Mouse (Mus musculus) Muller cell, postnatal 12 days (primary cell): ENCODE data around the gene Fcor.

Source experiments
- DNase-seq: peaks from one replicate; pipeline ENCODE4 v3.0.0-alpha.2; 2015; ENCODE audit errors: inconsistent ontology term

Fcor gene

DNA sequence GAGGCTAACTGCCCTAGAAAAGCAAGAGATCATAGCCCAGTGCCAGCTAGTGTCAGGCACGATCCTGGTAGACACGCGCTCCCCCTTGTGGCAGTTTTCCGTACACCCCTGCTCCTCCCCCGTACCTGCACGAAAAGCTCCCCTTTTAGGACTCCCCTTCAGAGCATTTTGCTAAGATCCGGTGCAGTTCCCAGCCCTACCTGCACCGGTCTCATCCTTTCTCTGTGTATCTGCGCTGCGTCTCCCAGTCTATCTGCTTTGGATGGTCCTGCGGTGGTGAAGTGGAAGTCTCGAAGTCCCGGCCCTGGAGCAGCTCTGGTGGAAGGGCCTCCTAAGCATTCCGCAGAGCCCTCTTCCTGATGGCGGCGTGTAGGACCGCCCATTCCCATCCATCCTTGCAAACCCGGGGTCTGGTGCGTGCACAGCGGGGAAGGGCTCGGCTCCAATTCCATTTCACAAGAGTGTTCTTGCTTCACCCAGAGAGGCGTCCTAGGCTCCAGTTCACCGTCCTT lies at the start of gene Fcor:
Gene Fcor, minus strand, starts transcription at position 383 of the 512 bp plus-strand sequence.
- DNase-seq: peak; percentile 83

- DNase-seq: no peak
Measured at GRCm38 (mm10) chr8:3721041-3721440, 48.9 kb upstream of the Fcor start.

GRCm38 (mm10) chr8:3720551-3720950 lies 48.4 kb upstream of the Fcor start, which contains the start of gene Clec4g:
TSS of gene Clec4g (minus strand) at chr8:3720651.
- no peak for DNase-seq

- peak; percentile 49 for DNase-seq
Measured at GRCm38 (mm10) chr8:3718559-3718958, 46.4 kb upstream of the Fcor start.

- DNase-seq: no peak
Measured at GRCm38 (mm10) chr8:3717321-3717954, 45.3 kb upstream of the Fcor start.

DNA sequence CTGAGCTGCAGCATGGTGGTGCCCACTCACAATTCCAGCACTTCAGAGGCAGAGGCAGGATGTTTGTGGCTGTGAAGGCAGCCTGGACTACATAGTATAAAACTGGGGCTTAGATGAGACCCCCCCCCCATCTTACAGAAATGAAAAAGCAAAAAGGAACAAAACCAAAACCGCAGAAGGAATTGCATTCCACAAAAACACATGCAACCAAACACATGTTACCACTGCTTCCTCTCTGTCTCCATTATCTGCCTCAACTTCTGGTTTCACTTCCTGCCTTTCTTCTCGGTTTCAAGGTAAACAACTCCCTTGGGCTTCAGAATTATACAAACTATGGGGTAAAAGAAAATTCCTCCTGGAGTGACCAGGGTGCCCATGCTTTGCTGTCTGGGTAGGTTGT lies 39.5 kb upstream of the Fcor start:
- DNase-seq: no peak

- DNase-seq: no peak
Measured at GRCm38 (mm10) chr8:3710312-3710711, 38.1 kb upstream of the Fcor start.

DNA sequence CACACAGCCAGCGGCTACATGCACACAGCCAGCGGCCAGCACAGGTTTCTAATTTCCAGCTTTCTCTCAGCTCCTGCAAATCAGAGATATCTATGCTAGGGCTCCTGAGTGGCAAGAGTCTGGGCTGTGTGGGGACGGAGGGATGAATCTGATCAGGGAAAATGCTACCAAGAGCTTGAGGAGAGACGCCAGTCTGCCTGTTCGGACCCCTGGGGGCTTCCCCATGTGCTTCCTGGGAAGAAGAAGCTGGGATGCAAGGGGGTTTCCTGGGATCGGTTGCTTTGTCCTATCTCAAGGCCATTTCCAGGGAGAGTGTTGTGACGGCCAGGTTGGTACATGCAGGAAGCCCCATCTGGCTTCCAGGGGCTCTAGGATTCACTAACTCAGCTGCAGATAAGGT lies 35.4 kb upstream of the Fcor start:
- no peak for DNase-seq

DNA sequence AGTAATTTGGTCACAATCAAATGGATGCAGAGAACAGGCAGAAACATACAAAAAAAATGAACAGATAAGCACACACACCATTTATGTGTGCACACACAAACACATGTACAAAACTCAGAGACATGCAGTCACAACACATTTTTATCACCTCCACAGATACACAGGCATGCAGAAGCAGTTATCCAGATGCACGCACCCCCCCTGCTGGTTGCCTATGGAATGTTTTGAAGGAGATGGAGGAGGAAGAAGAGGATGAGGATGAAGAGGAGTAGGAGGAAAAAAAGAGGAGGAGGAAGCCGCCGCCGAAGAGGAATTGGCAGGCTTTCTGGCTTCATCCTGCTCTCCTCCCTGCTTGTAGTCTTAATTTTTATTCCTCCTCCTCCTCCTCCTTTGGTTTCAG lies 33.5 kb upstream of the Fcor start:
- peak; percentile 1 for DNase-seq

- no peak for DNase-seq
Measured at GRCm38 (mm10) chr8:3701491-3701890, 29.3 kb upstream of the Fcor start.

DNA sequence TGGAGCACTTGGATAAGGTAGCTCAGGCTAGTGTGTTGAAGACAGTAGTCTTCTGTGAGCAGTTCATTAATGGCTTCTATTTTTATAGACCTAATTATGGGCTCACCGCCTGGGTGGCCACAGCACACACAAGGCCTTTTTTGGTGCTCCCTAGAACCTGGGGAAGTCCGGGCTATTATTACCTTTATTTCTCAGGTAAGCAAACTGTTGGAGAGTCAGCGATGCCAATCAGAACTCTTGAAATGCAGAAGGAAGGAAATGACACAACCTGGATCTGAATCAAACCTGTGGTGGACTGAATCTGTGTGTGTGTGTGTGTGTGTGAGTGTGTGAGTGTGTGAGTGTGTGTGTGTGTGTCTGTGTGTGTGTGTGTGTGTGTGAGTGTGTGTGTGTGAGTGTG lies 22.0 kb upstream of the Fcor start, which contains the start of gene Fcer2a:
Gene Fcer2a, minus strand, starts transcription at position 55 of the 400 bp plus-strand sequence.
- no peak for DNase-seq

DNA sequence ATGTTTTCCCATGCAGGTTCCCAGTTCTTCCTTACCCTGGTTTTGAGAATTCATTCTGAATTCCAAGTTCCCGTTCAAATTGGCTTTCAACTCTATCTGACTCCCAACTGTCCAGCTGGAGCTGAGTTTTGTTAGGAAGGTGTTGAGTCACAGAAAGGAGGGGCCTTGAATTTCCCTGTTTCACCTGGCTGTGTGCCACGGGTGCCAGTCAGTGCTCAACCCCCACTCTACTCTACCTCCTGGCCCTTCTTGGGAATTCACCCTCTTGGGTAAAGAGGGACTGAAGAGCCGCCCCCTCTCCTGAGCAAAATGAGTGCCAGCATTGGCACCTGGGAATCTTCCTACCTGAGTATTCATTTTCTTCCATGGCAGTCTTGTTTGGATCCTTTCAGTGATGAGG lies 18.6 kb upstream of the Fcor start:
- no peak for DNase-seq

GRCm38 (mm10) chr8:3687537-3687936 lies 15.4 kb upstream of the Fcor start:
- no peak for DNase-seq

- DNase-seq: no peak
Measured at GRCm38 (mm10) chr8:3685422-3685821, 13.3 kb upstream of the Fcor start.

DNA sequence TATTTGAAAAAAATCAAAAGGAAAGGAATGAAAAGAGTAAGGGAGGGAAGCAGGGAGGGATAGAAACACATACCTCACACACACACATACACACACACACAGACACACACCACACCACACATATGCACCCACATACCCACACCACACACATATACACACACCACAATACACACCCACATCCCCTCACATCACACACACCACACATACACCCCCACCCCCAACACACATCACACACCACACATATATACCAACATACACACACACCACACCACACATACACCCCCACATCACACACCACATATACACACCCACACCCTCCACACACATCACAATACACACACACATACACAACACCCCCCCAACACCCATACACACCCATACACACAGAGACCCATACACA lies 12.4 kb upstream of the Fcor start:
- no peak for DNase-seq

GRCm38 (mm10) chr8:3683408-3684176 lies 11.4 kb upstream of the Fcor start:
- DNase-seq: no peak

- no peak for DNase-seq
Measured at GRCm38 (mm10) chr8:3682435-3682834, 10.3 kb upstream of the Fcor start.

- no peak for DNase-seq
Measured at GRCm38 (mm10) chr8:3679656-3680055, 7.5 kb upstream of the Fcor start.

DNA sequence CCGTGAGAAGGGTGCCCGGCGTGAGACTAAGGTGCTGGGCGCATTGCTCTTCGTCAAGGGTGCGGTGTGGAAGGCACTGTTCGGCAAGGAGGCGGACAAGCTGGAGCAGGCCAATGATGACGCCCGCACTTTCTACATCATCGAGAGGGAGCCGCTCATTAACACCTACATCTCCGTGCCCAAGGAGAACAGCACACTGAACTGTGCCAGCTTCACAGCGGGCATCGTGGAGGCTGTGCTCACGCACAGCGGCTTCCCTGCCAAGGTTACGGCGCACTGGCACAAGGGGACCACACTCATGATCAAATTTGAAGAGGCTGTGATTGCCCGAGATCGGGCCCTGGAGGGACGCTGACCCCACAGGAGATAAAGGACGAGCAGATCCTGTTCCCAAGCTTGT lies 7.1 kb upstream of the Fcor start:
- no peak for DNase-seq

DNA sequence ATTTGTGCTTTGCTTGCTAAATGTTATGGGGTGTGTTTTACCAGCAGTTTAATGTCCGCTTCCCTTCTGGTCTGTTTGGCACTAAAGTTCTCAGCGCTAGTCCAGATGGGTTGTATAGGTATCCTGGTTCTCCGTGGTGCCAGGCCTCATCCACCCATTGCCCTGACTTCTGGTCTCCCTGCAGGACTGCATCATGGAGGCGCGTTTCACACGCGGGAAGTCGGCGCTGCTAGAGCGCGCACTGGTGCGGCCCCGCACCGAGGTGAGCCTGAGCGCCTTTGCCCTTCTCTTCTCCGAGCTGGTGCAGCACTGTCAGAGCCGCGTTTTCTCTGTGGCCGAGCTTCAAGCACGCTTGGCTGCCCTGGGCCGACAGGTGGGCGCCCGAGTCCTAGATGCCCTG lies 6.7 kb upstream of the Fcor start:
- no peak for DNase-seq

DNA sequence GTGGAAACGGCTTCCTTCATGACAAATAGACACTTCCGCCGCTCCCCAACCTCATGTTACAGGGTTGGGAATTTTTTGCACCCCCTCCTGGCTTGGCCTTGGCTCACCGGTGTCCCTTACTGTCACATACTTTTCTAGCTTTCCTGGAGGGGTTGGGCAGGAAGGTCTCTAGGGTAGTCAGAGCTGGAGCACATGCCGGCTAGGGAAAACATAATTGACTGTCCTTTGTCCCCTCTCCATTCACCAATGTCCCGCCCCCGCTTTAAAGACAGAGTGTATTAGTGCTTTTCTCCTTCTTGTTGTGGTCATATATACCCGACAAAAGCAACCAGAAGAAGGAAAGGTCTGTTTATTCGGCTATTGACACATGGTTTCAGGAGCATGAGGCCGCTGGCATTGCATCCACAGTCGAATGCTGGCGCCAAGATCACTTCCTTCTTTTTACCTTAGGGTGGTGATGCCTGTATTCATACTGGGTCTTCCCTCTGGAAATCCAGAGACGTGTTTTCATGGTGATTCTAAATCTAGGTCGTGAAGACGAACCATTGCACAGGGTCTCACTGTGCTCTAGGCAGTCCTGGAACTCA lies 4.9 kb upstream of the Fcor start:
- DNase-seq: peak; percentile 42

DNA sequence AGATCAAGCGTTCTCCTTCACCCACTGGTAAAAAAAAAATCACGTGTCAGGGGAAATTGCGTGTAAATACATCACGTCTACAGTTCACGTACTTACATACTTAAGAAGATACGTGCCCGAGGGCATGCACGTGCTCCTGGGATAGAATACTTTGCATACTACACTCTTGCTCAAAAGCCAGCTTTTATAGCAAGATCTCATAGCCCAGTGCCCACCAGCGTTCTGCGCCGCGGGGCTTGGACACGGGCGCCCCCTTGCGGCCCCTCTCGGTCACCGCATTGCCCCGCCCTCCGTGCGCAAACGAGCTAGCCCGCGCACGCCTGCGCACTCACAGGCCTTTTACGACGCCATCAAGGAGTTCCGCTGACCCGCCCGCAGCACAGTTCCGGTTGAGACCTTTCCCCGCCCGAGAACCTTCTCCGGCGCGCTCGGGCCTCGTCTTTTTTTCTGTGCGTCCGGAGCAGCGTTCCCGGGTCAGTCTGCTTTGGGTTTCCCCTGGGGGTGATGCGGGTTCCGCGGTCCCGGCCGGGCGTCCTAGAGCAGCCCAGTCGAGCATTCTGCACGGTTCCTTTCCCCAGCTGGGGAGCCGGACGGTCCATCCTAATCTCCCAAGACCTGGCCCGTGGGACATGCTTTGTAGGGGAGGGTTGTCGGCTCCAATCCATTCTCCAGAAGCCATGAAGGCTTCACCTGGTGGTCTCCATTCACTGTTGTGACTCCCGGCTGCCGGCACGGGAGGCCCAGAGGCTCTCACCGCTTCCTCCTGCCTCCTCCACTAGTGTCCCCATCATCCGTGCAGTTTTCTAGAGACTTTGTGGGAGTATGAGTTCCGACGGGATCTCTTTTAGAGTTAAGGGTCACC lies 4.2 kb upstream of the Fcor start, which contains the start of gene Trappc5:
Gene Trappc5, plus strand, starts transcription at position 169 of the 862 bp plus-strand sequence.
- peak; percentile 92 for DNase-seq
